8 mouse cellular contexts compared by ENCODE assay signal in genomic region chr7:29983690-29984380, GRCm38 (mm10). TPM values are rescaled to one million over a fixed set of nuclear protein-coding genes. Genes with fewer than 3 reads are reported as not detected.
DNase-seq lines count a peak whose midpoint lies in the region; ATAC-seq lines count a peak whose summit lies in the region.

Gene Zfp568, plus strand, starts transcription at chr7:29983955.

- ATAC-seq in forebrain, embryonic 11.5 days (replicated peaks; ENCODE audit: low FRiP score): peak; percentile 96
- ATAC-seq in heart, embryonic 16.5 days (replicated peaks; ENCODE audit: extremely low read depth, insufficient read depth, low FRiP score): peak; percentile 88
- ATAC-seq in liver, embryonic 15.5 days (ENCODE audit: insufficient read depth): peak; percentile 89
- ATAC-seq in neural tube, embryonic 12.5 days (ENCODE audit: low FRiP score, low read depth): peak; percentile 96

- no peaks in the 10 kb centered on the region for H3K9me3 ChIP-seq in forebrain, embryonic 11.5 days (ENCODE audit: control insufficient read depth, low read length)
- H3K9me3 ChIP-seq in heart, embryonic 16.5 days (replicated peaks; ENCODE audit: control insufficient read depth, low read length): peaks cover 3% of the 10 kb centered on the region
- no peaks in the 10 kb centered on the region for H3K9me3 ChIP-seq in liver, embryonic 15.5 days (replicated peaks)
- H3K9me3 ChIP-seq in neural tube, embryonic 12.5 days: no peaks in the 10 kb centered on the region

- H3K36me3 ChIP-seq in forebrain, embryonic 11.5 days (ENCODE audit: control insufficient read depth, insufficient read depth, low read length): peaks cover under 1% of the 10 kb centered on the region; the same call in 1 of the 2 replicates
- H3K36me3 ChIP-seq in heart, embryonic 16.5 days (ENCODE audit: control insufficient read depth, insufficient read depth): peaks cover 19% of the 10 kb centered on the region
- H3K36me3 ChIP-seq in liver, embryonic 15.5 days (replicated peaks): peaks cover 23% of the 10 kb centered on the region
- H3K36me3 ChIP-seq in neural tube, embryonic 12.5 days: peaks cover 19% of the 10 kb centered on the region

- H3K27ac ChIP-seq in forebrain, embryonic 11.5 days (ENCODE audit: low read depth, low read length): peak within 1 kb of the TSS; percentile 91
- peak within 1 kb of the TSS; percentile 100 for H3K27ac ChIP-seq in heart, embryonic 16.5 days (ENCODE audit: low read length)
- H3K27ac ChIP-seq in liver, embryonic 15.5 days (replicated peaks): peak within 1 kb of the TSS; percentile 93
- H3K27ac ChIP-seq in neural tube, embryonic 12.5 days: peak within 1 kb of the TSS; percentile 87

- H3K9ac ChIP-seq in forebrain, embryonic 11.5 days (ENCODE audit: low read length): peak within 1 kb of the TSS; percentile 86
- peak within 1 kb of the TSS; percentile 98 for H3K9ac ChIP-seq in heart, embryonic 16.5 days (ENCODE audit: low read length)
- H3K9ac ChIP-seq in liver, embryonic 15.5 days: peak within 1 kb of the TSS; percentile 87
- H3K9ac ChIP-seq in neural tube, embryonic 12.5 days: peak within 1 kb of the TSS; percentile 84

- under 1% methylated on average over 62 of the region's 62 CpGs for WGBS in forebrain, embryonic 11.5 days
- under 1% methylated on average over 62 of the region's 62 CpGs for WGBS in heart, embryonic 16.5 days
- under 1% methylated on average over 62 of the region's 62 CpGs for WGBS in liver, embryonic 15.5 days (ENCODE audit: insufficient replicate concordance)
- WGBS in neural tube, embryonic 12.5 days: under 1% methylated on average over 62 of the region's 62 CpGs

- 0 out of 2 replicates have a peak, but pooled peaks cover 5% of the 10 kb centered on the region for H3K4me1 ChIP-seq in forebrain, embryonic 11.5 days (replicated peaks; ENCODE audit: control insufficient read depth, insufficient read depth, low read length)
- H3K4me1 ChIP-seq in heart, embryonic 16.5 days (ENCODE audit: control insufficient read depth, insufficient read depth, low read length): peaks cover 43% of the 10 kb centered on the region
- peaks cover 28% of the 10 kb centered on the region for H3K4me1 ChIP-seq in liver, embryonic 15.5 days (replicated peaks)
- 0 out of 2 replicates have a peak, but pooled peaks cover 6% of the 10 kb centered on the region for H3K4me1 ChIP-seq in neural tube, embryonic 12.5 days

- DNase-seq in CD8-positive naive resting alpha-beta T cell, adult 2 months (ENCODE audit: low read depth in 2 of 2, low spot score in 2 of 2): peak; percentile 57 to 68
- DNase-seq in c-Kit-positive CD71-negative TER-119-negative erythroid progenitor cells, embryonic 14.5 days (ENCODE audit: low read depth): peak; percentile 83
- peak; percentile 96 for DNase-seq in forebrain, embryonic 11.5 days (ENCODE audit: low spot score)
- DNase-seq in kidney, postnatal 36 days: peak; percentile 96 to 97
- DNase-seq in telencephalon, adult 2 months (ENCODE audit: low read depth, low spot score): peak; percentile 79

- no peaks in the 10 kb centered on the region for H3K27me3 ChIP-seq in forebrain, embryonic 11.5 days (ENCODE audit: control insufficient read depth, insufficient read depth, low read length)
- no peaks in the 10 kb centered on the region for H3K27me3 ChIP-seq in heart, embryonic 16.5 days (ENCODE audit: control insufficient read depth, insufficient read depth, low read length)
- no peaks in the 10 kb centered on the region for H3K27me3 ChIP-seq in liver, embryonic 15.5 days
- H3K27me3 ChIP-seq in neural tube, embryonic 12.5 days (replicated peaks): no peaks in the 10 kb centered on the region

- peak within 1 kb of the TSS; percentile 84 for H3K4me3 ChIP-seq in forebrain, embryonic 11.5 days (ENCODE audit: low read depth, low read length)
- H3K4me3 ChIP-seq in heart, embryonic 16.5 days (ENCODE audit: low read length): peak within 1 kb of the TSS; percentile 97
- H3K4me3 ChIP-seq in liver, embryonic 15.5 days (replicated peaks): peak within 1 kb of the TSS; percentile 96
- H3K4me3 ChIP-seq in neural tube, embryonic 12.5 days: peak within 1 kb of the TSS; percentile 81

- H3K4me2 ChIP-seq in forebrain, embryonic 11.5 days (ENCODE audit: low read depth, low read length, severe bottlenecking): peak within 1 kb of the TSS; percentile 49
- H3K4me2 ChIP-seq in heart, embryonic 16.5 days (ENCODE audit: low read depth, low read length): peak within 1 kb of the TSS; percentile 86
- H3K4me2 ChIP-seq in liver, embryonic 15.5 days: peak within 1 kb of the TSS; percentile 85
- H3K4me2 ChIP-seq in neural tube, embryonic 12.5 days (replicated peaks): peak within 1 kb of the TSS; percentile 65

RNA-seq across cellular contexts. Expression of gene Zfp568, which starts in this region (rescaled TPM):
- polyA plus RNA-seq in forebrain, embryonic 11.5 days (2014; fragmentation: Nextera tagmentation; extraction: Ambion mirVana): 13.6 and 15.3 TPM in 2 replicates
- 16.0 and 18.4 TPM in 2 replicates for polyA plus RNA-seq in heart, embryonic 16.5 days (2015; fragmentation: Nextera tagmentation; extraction: Ambion mirVana)
- polyA plus RNA-seq in liver, embryonic 15.5 days (2015; fragmentation: Nextera tagmentation; extraction: Ambion mirVana): 8.2 and 12.5 TPM in 2 replicates
- polyA plus RNA-seq in neural tube, embryonic 12.5 days (2016; fragmentation: Nextera tagmentation; extraction: Ambion mirVana): 13.8 and 14.1 TPM in 2 replicates

Comparison
In these comparisons a context has a peak if more than half of its experiments do, and no peak if none do; other contexts are left out.
1. Peak in every context shown above with its lines: DNase-seq, ATAC-seq, H3K4me3 ChIP-seq and H3K27ac ChIP-seq.